Mouse (Mus musculus) testis, postnatal 14 days (tissue): Measurements from ENCODE around the gene Zfand2b.

Source experiments
- DNase-seq: peaks from one replicate; pipeline ENCODE4 v3.0.0; 2021; ENCODE audit warnings: low spot score

The Zfand2b gene

DNA sequence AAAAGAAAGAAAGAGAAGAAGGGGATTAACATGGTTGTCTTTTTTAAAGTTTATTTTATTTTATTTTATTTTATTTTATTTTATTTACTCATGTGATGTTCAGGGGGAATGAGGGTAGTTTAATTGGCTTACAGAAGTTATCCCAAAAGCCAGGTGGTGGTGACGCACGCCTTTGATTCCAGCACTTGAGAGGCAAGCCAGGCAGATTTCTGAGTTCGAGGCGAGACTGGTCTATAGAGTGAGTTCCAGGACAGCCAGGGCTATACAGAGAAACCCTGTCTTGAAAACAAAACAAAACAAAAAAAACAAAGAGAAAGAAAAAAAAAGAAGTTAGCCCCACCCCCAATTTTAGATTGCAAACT lies 8.2 kb upstream of the Zfand2b start:
- DNase-seq, result no peak

DNA sequence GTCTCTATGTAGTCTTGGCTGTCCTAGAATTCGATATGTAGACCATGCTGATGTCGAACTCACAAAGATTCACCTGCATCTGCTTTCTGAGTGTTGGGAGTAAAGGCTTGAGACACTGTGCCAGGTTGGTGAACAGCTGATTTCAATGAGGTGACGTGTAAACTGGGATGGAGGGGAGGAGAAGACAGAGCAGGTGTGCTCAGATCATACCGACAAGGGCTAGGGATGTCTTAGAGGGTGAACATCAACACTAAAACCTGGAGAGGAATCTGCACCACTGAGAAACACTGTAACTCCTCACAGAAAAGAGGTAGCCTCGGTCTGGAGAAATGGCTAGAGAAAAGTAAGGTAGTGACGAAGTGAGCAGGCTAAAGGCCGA lies 364 bp upstream of the Zfand2b start:
- DNase-seq, result no peak

DNA sequence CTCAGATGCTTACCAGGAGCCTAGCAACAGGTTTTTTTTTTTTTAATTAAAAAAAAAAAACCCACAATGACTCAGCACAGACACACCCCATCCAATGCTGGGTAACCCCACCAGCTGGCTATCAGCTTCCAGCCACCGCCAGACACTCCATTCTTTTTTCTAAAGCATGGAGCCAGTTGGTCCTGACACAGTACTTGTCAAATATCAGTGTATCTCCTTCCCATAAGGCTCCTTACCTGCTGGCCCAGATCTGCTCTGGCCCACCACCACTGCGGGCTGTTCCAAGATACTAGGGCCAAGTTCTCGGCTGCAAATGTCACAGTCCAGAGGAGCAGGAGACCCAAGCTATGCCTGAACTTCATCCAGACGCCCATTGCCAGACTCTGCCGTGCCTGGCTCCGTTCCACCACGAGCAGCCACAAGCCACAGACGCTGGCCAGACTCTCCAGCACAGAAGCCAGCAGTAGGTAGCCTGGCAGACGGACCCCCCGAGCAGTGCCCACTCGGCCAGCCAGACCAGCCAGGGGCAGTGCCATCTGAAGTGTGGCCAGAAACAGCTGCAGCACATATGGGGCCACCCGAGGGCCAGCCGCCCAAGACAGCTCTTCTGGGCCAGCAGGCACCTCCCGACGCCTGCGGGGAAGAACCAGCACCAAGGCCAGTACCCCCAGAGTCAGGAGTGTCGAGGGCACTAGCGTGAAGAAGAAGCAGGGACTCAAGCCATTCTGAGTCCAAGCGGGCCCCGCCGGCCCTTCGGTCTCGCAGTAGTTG lies 11.1 kb downstream of the Zfand2b start:
- no peak for DNase-seq

DNA sequence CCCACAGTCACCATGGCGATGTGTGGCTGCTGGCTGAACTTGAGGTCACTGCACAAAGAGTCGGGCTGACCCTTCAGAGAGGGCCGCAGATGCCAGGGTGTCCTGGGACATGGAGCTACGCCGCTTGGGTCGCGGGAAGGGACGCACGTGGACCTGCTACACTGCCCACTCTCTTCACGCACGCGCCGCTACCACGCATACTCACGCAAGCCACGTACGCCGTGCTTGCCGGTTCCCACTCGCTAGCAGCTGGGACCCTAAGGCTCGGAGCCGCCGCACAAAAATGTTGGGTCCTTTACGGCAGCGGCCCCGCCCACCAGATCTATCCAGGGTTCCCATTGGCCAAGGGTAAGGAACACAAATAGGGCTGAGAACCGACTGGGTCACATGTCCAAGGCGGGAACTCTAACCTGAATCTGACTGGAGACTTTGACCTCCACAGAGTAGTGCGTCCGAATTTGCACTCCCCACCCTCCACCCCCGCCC lies 11.7 kb downstream of the Zfand2b start, which contains the start of gene Abcb6:
Gene Abcb6 (minus strand): TSS at position 288 of the 486 bp plus-strand sequence.
- DNase-seq, result peak; percentile 88

DNA sequence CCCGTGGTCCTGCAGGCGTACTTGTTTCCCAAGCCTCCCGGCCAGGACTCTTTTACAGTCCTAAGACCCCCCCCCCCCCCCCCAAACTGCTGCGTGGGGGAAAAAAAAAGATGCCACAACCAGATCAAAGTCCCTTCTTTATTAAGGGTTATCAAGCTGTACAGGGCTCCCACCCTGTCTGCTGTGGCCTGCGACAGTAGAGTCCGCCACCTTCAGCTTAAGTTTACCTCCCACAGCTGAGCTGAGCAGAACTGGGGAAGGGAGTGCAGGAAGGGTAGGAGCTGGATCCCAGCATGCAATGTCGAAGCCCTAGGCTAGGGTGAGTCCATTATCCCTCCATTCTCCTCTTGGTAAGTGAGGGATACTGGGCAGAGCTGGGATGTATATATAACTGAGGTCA lies 12.3 kb downstream of the Zfand2b start:
- no peak for DNase-seq

DNA sequence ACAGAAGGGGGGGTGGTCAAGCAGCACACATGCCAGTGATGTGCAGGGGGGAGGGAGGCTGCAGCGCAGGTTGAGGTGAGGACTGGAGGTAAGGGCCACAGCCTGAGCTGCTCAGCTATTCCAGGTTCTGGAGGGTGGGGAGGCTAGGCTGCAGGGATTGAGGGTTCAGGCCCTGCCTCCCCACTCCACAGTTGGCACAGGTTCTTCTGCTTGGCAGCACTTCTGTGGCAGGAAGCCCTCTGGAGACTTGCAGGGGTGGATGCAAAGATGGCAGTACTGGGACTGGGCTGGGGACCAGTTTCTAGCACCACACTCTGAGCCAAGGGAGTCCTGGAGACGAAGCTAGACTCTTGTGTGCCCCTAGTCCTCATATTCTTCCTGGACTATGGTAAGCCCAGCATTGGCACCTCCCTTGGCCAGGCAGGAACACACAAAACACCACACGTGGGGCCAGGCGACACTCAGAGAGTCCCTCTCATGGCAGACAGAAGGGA lies 13.0 kb downstream of the Zfand2b start:
- no peak for DNase-seq

DNA sequence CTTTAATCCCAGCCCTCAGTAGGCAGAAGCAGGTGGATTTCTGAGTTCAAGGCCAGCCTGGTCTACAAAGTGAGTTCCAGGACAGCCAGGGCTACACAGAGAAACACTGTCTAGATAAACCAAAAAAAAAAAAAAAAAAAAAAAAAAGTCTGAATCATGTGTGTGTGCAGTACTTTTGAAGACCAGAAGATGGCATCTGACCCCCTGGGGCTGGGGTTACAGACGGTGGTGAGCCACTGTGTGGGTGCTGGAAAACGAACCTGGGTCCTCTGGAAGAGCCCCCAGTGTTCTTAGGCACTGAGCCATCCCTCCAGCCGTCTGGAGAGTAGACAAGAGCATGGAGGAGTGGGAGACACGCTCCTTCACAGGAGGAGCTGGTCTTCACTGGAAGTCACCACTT lies 13.7 kb downstream of the Zfand2b start:
- no peak for DNase-seq

DNA sequence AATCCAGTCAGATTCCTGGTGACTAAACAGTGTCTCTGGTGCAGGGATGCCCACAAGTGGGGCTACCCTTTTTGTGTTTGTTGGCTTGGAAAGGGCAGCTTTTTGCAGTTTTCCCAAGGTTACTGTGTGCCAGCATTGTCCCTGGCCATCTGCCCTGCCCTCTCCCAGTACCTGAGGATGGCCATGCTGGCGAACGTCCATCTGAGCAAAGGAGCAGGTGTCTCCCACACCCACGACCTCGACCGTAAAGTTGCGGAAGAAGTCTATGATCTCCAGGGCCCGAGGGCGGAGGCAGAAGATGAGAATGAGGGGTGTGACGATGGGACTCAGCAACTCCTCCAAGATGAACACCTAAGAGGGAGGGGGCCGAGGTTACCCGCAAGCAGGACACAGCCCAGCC lies 17.0 kb downstream of the Zfand2b start:
- no peak for DNase-seq

DNA sequence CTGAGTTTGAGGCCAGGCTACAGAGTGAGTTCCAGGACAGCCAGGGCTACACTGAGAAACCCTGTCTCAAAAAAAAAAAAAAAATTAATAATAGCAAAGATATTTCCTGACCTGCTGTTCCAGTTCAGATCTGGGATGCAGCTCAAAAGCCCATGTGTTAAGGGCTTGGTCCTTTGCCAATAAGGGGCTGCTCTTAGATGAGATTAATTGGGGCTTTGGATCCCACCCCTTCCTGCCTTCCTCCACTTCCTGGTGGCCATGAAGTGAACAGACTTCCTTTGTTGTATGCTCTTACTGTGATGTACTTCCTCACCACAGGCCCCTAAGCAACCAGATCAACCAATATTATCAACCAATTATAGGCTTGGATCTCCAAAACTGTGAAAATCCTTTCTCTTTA lies 18.7 kb downstream of the Zfand2b start:
- DNase-seq, result no peak

DNA sequence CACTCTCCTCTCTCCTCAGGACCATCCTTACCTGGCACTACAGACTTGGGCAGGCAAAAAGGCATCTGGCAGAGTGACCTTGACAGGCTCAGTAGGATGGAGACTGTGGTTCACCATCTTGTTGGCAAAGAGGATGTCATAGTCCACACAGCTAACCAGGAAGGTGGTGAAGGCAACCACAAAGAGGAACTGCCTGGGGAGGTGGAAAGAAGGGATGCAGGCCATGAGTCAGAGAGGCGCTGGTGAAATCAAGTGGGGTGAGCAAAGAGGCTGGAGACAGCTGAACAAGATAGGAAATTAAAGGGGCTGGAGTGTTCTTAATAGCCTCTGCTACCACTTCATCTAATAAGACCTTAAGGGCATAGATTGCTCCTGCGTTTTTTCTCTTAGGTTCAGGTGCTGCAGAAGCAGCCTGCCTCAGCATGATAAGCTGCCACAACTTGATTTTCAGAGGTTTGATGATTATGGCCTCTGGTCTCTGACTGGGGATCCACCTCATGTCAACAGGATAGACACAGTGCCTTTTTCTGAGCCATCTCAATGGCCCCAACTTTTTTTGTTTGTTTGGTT lies 19.6 kb downstream of the Zfand2b start:
- no peak for DNase-seq

DNA sequence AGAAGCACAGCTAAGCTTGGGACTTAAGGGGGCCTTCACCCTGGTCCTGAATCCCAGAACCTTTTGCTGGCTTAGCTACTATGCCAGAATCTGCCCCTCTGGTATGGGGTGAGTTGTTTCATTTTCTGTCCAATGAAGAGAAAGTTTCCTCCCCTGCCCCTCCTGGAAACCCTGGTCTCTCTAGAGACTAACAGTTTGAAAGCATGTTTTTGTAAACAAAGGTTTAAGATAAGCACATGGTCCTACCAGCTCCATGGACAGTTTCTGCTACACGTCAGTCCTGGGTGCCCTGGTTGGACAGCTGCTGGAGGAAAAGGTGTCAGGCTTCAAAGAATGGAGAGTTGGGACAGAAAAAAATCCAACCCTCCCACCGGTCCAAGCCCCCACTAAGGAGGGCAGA lies 22.1 kb downstream of the Zfand2b start:
- no peak for DNase-seq

DNA sequence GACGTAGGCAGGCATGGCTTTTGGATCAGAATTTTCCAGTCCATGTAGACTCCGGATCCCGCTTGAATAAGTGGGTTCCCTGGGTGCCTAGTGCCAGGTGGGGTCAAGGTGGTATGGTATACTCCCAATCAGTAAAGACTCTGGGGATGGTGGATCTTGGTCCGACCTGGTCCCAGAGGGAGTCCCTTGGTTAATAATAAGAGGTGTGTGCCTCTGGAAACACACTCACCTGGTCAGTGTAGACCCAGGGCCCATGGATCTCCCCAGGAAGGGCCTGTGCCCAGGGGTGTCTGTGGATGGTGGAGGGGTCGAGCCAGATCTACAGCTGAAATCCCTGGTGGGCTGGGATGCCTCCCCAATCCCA lies 22.8 kb downstream of the Zfand2b start:
- DNase-seq, result no peak

DNA sequence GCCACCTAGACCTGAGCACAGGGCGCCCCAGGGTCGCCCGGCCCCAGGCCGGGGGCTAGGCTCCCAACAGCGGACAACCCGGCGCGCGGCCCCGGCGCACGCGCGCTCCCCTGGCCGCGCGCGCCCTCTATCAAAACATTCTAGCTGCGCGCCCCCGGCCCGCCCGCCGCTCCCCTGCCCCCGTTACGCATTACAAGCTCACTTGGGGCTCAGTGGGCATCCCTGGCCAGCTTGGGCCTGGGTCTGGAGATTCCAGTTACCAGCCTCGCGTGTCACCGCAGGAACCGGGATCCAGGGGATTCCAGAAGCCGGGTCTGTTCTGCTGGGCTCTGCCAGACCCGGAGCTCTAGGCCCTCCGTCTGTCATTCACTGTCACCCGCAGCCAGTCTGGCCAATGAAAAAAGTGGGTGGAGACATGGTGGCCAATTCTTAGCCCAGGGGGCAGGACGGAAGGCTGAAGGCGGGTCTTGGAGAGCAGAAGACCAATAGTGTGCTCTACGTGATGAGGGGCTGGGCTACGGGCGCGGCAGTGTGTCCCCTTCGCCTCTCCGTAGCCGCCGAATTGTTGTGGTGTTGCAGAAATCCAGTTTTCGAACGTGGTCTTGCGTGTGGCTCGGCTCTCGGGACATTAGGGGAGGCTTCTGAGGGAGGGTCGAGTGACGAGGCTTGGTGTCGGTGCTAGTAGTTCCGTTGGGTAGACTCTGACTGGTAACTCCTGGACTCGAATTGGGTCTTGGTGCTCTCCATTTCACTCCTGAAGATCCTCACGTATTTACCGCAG lies 23.4 kb downstream of the Zfand2b start, which contains the start of the genes Ankzf1 and Atg9a:
Gene Ankzf1 (plus strand): TSS at position 530 of the 781 bp plus-strand sequence.
Gene Atg9a (minus strand): TSS at position 575 of the 781 bp plus-strand sequence.
- DNase-seq, result peak; percentile 96

DNA sequence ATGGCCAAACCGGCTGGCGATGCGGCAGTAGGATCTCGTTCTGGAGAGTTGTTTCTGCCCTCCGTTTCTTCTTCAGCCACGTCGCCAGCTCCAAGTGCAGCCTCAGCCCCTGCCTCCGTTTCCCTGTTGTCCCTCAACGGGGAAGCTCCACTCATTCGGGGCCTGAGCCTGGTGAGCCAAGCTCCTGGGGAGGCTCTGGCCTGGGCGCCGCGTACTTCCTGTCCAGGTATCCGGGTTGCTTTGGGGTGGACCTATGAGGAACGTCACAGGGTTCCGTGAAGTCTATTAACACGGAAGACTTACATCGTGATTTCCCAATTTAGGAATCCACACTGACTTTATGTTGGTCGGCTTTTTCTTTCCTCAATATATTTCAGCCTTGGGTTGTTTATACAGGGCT lies 24.0 kb downstream of the Zfand2b start:
- DNase-seq, result peak; percentile 66

DNA sequence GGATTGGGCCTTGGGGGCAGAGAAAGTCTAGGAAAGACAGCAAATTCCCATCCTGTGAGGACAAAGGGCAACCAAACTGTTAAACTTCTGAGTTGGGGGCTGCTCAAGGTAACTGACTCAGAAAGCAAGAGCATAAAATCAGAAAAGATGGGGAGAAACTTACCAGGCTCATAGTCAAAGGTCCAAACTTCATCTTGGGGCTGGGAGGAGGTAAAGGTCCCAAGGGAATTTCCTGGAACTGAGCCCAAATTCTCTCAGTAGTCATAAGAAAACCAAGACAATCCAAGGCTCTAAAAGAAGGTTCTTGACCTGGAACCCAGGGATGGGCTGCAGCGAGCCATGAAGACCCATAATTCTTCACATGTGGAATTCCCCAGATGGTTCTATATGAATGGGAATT lies 32.8 kb downstream of the Zfand2b start:
- DNase-seq, result no peak

DNA sequence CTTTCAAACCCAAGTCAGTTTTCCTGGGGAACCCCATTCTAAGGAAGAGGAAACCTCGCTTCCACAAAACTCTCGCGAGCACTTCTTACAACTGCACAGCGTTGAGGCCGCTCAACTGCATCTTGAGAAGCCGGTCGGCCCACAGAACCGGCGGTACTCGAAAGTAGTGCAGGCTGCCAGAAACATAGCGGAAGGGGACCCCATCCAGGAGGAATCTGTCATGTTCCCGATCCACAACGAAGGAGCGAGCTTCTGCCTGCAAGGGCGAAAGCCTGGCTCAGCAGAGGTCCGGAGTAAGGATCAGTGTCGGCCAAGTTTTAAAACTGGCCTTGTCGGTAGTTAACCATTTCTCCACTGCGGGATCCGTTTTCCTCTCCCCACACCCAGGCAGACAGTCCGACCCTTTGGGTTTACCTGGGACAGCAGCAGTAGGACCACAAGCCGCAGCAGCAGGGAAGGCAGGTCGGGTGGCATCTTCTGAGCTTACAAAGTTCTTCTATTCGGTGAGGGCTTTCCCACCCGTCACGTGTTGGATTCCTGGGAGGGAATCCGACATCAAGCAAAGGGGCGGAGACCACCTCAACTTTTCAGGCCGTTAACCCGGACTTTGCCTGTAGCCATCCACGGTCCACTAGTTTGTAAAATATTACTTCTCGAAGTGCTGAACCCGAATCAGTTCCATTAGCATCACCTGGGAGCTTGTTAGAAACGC lies 40.7 kb downstream of the Zfand2b start:
- no peak for DNase-seq

DNA sequence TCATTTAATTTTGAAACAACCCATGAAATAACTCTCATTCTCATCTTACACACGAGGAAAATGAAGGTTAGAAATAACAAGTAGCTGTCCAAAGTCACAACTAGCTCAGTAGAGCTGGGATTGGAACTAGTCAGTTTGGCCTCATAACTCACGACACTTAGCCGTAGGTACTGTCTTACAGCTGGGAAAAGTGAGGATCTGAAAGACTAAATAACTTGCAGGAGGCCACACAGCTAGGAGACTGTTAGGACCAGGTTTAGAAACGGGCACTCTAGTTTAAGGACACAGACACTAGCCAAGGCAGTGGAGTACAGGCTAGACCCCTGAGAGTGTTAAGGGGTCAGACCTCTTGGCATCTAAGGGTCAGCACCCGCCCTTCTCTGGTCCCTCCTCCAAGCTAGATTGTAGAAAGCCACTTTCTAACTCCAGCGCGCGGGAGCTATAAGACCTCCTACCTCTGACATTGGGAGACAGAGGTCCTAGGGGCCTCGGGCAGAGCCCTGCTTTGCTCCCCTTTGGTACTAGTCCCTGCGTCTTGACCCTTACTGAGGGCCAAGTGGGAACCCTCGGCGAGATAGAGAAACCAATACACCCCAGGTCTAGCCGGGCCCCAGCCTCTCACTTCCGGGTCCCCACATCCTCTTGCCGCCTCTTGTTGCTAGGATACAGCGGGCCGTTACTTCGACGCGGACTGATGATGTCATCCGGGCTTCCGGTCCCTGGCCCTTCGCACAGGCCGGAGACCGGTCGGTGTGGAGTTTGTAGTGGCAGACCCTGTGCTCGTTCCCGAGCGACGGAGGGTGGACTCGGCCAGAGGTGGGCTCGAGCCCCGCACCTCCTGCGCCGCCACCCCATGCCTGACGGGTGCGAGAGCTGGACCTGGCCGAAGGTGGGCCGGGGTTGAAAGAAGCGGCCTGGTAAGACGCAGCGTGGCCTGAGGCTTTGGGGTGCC lies 42.0 kb downstream of the Zfand2b start, which contains the start of the genes Glb1l and Stk16:
Gene Glb1l (minus strand): TSS at position 678 of the 952 bp plus-strand sequence.
Gene Stk16 (plus strand): TSS at position 703 of the 952 bp plus-strand sequence.
- peak; percentile 97 for DNase-seq

DNA sequence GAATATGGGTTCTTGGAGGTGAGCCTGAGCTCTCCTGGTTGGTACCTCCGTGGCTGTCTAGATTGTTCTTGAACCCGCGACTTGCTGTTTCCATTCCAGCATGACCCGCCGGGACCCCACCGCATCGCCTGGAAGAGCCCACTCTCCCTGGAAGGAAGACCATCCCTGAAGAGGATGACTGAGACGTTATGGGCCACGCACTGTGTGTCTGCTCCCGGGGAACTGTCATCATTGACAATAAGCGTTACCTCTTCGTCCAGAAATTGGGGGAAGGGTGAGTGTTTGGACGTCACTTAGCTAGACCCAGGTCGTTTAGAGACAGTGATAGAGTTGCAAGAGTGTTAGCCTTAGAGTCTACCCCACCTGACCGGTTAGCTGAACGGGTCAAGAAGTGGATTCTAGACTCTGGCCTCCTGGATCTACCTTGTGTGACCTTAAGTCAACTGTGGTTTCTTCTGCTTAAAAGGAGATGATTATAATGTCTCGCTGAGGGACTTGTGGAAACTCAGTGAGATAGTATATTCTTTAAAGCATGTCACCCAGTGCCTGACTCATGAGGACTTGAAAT lies 42.8 kb downstream of the Zfand2b start:
- DNase-seq, result no peak

DNA sequence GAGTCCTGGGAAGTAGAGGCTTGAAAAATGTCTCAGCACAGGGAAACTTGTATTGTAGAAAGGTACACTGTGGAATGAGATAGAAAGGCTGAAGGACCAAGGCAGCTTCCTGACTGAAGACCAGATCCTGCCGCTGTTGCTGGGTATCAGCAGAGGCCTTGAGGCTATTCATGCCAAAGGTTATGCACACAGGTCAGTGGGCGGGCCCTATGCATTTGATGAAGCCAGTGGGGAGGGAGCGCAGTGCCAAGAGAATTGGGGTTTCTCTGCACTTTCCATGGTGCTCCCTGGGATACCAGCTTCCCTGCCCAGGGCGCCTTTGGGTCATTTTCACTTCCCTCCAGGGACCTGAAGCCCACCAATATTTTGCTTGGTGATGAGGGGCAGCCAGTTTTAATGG lies 44.1 kb downstream of the Zfand2b start:
- no peak for DNase-seq

DNA sequence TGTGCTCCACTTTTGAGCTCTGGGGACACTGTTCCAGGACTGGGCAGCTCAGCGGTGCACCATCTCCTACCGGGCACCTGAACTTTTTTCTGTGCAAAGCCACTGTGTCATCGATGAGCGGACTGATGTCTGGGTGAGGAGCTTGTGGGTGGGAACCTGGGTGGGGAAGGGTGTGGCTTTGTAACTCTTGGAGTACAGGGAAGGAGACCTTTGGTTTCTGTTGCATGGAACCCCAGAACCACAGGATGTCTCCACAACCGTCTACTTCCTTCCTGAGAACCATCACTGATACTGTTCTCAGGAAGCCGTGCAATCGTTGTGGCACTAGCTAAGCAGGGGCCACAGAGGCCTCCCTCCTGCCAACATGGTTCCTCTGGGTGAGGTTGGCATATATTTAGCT lies 44.6 kb downstream of the Zfand2b start:
- no peak for DNase-seq
